Mouse (Mus musculus) embryonic facial prominence, embryonic 13.5 days (tissue): ENCODE measurements around the gene Rgl2. TPM values are rescaled to one million over a fixed set of nuclear protein-coding genes. Genes with fewer than 3 reads are reported as not detected.
"Not testable (repeated sequence)": the region's sequence is repeated elsewhere in the genome, so short reads cannot be mapped to it uniquely, and the experiment has no call there.

Source experiments
- ATAC-seq: fragments of 200-750 bp; cut with Nextera tagmentation; 2 replicates; pipeline ENCODE4 v1.8.0; 2017; ENCODE audit warnings: low read depth; ENCODE audit not compliant: insufficient number of reproducible peaks, insufficient read depth, low FRiP score, low TSS enrichment
- H3K27ac ChIP-seq: fragments of 300-500 bp; sonication (generic); 2 replicates; pipeline ENCODE4 v1.5.1; 2015; ENCODE audit warnings: moderate library complexity, mild to moderate bottlenecking, inconsistent platforms
- H3K27me3 ChIP-seq: fragments of 300-500 bp; sonication (generic); 2 replicates; pipeline ENCODE4 v1.6.1; 2015; ENCODE audit warnings: mild to moderate bottlenecking, inconsistent platforms
- H3K36me3 ChIP-seq: fragments of 300-500 bp; sonication (generic); 2 replicates; pipeline ENCODE4 v1.6.1; 2015; ENCODE audit warnings: mild to moderate bottlenecking, inconsistent platforms
- H3K4me1 ChIP-seq: fragments of 300-500 bp; sonication (generic); 2 replicates; pipeline ENCODE4 v1.6.1; 2015; ENCODE audit warnings: inconsistent platforms
- H3K4me2 ChIP-seq: fragments of 300-500 bp; sonication (generic); 2 replicates; pipeline ENCODE4 v1.6.1; 2015; ENCODE audit warnings: moderate library complexity, mild to moderate bottlenecking, inconsistent platforms
- H3K4me3 ChIP-seq: fragments of 300-500 bp; sonication (generic); 2 replicates; pipeline ENCODE4 v1.5.1; 2015; ENCODE audit warnings: mild to moderate bottlenecking, inconsistent platforms
- H3K9ac ChIP-seq: fragments of 300-500 bp; sonication (generic); 2 replicates; pipeline ENCODE4 v1.6.1; 2015; ENCODE audit warnings: mild to moderate bottlenecking, inconsistent platforms
- H3K9me3 ChIP-seq: fragments of 300-500 bp; sonication (generic); 2 replicates; pipeline ENCODE4 v1.6.1; 2016; ENCODE audit warnings: inconsistent platforms
- WGBS: fragments of 180-500 bp; shearing (Covaris S2); methylation state at CpG from one replicate; pipeline ENCODE4 v1.1.7; 2015; ENCODE audit warnings: mixed read lengths; 5-methylcytosine and 5-hydroxymethylcytosine counted together
- polyA plus RNA-seq: library from polyadenylated mRNA; unstranded; fragments of >200 nt; fragmentation: Nextera tagmentation; extraction: Ambion mirVana; gene quantifications from 2 replicates; pipeline ENCODE4 v1.2.1, GENCODE M21; 2015

The Rgl2 gene
- 61.2 and 63.7 TPM in 2 replicates for polyA plus RNA-seq

DNA sequence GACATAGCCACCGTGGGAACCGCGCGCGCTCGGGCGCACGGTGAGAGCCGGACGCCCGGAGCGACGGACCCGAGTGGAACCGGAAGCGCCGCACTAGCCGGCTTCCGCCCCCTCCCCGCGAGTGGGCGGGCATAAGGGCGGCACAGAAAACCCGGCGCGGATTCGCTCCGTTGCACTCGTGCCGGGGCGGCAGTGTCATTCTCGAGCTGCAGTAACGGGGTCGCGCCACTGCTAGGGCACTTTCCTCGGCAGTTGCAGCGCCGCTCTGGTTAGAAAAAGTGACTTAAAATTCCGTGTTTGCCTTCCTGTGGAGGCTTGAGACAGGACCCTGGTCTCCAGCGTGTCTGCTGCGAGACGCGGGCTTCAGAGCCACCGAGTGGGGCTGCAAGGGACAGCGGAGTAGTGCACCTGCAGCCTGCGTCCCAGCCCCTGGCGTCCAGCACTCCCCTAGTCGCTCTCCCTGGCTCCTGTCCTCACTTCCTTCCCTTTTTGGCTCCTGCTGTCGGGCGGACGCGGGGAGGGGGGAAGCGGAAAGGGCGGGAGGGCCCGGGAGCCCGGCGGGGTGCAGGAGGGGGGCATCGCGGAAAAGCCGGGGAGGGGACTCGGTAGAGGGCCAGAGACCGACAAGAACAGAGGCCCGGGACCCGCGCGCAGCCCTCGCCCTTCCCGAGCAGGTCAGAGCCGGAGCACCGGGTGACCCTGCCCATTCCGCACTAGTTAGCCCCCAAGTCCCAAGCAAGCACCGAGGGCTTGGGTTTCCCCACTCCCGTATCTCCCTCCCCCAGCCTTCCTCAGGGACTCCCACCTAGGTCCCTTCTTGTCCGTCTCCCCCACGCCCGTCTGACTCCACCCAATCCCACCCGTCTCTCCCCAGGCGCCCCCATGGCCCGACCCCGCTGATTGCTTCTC lies at the start of gene Rgl2:
TSS of gene Rgl2 (plus strand) at position 173 of the 909 bp plus-strand sequence.
- WGBS = under 1% methylated on average over 78 of the region's 80 CpGs
- H3K9ac ChIP-seq = peak within 1 kb of the TSS; percentile 89
- peaks cover 18% of the 10 kb centered on the region for H3K4me1 ChIP-seq
- ATAC-seq = peak; percentile 74
- H3K4me3 ChIP-seq = peak within 1 kb of the TSS; percentile 92
- H3K27me3 ChIP-seq = no peaks in the 10 kb centered on the region
- peak within 1 kb of the TSS; percentile 99 for H3K4me2 ChIP-seq
- H3K36me3 ChIP-seq = peaks cover 51% of the 10 kb centered on the region
- peak within 1 kb of the TSS; percentile 95 for H3K27ac ChIP-seq
- no peaks in the 10 kb centered on the region for H3K9me3 ChIP-seq

DNA sequence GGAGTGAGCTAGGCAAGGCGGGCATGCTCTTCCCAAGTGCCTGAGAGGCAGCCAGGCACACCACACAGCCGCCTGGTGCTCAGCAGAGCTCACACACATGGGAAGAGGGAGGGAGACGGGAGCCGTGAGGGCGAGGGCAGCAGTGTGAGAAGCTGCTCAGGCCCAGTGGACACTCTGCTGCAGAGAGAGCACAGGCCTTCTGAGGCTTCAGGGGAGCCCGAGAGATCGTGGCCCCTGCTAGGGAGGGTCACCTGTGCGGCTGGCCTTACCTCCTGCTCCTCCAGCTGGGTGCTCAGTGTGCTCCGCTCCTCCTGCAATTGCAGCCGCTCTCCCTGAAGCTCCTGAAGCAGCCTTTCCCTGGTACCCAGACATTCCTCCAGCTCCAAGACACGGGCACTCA lies 45.0 kb upstream of the Rgl2 start:
- ATAC-seq, H3K4me3 ChIP-seq, H3K27ac ChIP-seq, H3K4me2 ChIP-seq, H3K9ac ChIP-seq, H3K27me3 ChIP-seq, H3K9me3 ChIP-seq: not testable (repeated sequence)
- H3K4me1 ChIP-seq = peaks cover 13% of the 10 kb centered on the region
- WGBS = 93% methylated on average over 10 of the region's 11 CpGs
- peaks cover 50% of the 10 kb centered on the region for H3K36me3 ChIP-seq

- peak overlapping the region; percentile 65 for H3K4me2 ChIP-seq
- WGBS = 70% methylated on average over 2 of the region's 2 CpGs
- ATAC-seq = not testable (repeated sequence)
Measured at GRCm38 (mm10) chr17:33887802-33888201, 41.5 kb upstream of the Rgl2 start.

DNA sequence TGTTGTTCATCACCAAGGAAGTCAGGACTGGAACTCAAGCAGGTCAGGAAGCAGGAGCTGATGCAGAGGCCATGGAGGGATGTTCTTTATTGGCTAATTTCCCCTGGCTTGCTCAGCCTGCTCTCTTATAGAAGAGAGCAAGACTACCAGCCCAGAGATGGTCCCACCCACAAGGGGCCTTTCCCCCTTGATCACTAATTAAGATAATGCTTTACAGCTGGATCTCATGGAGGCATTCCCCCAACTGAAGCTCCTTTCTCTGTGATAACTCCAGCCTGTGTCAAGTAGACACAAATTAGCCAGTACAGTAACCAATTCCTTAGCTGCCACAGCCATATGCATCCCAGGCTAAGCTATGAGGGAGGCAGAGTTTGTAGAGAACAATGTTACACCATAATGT lies 41.1 kb upstream of the Rgl2 start:
- Histone ChIP-seq H3K4me3 (peak overlapping the region; percentile 62; the same call in 1 of the 2 replicates), H3K36me3 (peaks cover 21% of the 10 kb centered on the region)

More at GRCm38 (mm10) chr17:33887802-33888201, 41.5 kb upstream of the Rgl2 start:
- H3K4me1 ChIP-seq = peaks cover 14% of the 10 kb centered on the region
- H3K27ac ChIP-seq, H3K27me3 ChIP-seq, H3K9me3 ChIP-seq, H3K4me3 ChIP-seq: not testable (repeated sequence)
- H3K36me3 ChIP-seq = peaks cover 25% of the 10 kb centered on the region
- H3K9ac ChIP-seq = 0 out of 2 replicates have a peak overlapping the region, but pooled peaks have one; percentile 32

GRCm38 (mm10) chr17:33889941-33890532 lies 39.3 kb upstream of the Rgl2 start:
- WGBS = under 1% methylated on average over 41 of the region's 44 CpGs
- not testable (repeated sequence) for H3K36me3 ChIP-seq, H3K27me3 ChIP-seq, H3K9me3 ChIP-seq, ATAC-seq
- peak overlapping the region; percentile 76 for H3K9ac ChIP-seq
- H3K4me1 ChIP-seq = peaks cover 14% of the 10 kb centered on the region
- H3K27ac ChIP-seq = peak overlapping the region; percentile 51; the same call in 1 of the 2 replicates
- H3K4me2 ChIP-seq = peak overlapping the region; percentile 65
- H3K4me3 ChIP-seq = peak overlapping the region; percentile 62

More for the DNA sequence above, 41.1 kb upstream of the Rgl2 start:
- not testable (repeated sequence) for H3K9me3 ChIP-seq, H3K27me3 ChIP-seq, H3K27ac ChIP-seq, ATAC-seq
- Histone ChIP-seq H3K9ac (0 out of 2 replicates have a peak overlapping the region, but pooled peaks have one; percentile 27), H3K4me1 (peaks cover 14% of the 10 kb centered on the region), H3K4me2 (peak overlapping the region; percentile 65)

DNA sequence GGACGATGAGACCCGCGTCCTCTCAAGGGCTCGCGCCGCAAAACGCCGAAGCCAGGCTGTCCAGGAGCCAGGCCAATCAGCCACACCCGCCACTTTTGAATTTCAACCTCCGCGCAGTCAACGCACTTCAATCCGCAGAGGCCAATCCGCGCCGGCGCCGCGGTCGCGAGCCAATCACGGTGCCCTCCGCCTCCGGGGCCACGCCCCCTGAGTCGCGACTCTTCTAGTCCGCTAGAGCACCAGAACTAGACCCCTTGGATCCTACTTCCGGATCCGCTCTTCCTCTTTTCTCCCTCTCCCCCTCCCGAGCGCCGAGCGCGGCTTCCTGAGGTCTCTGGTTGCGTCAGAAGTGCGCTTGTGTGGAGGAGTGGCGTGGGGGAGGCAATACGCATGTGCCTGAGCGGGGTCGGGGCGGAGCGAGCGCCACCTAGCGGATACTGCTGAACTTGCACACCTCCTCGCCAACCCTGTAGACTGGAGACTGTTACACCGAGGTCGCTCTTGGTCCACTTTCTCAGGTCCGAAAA lies 38.7 kb upstream of the Rgl2 start, which contains the start of gene Kifc1:
TSS of gene Kifc1 (minus strand) at position 129 of the 527 bp plus-strand sequence.
- Histone ChIP-seq H3K27me3 (no peaks in the 10 kb centered on the region), H3K4me1 (peaks cover 14% of the 10 kb centered on the region), H3K36me3 (peaks cover 8% of the 10 kb centered on the region), H3K9ac (peak within 1 kb of the TSS; percentile 76), H3K4me3 (peak within 1 kb of the TSS; percentile 62), H3K4me2 (peak within 1 kb of the TSS; percentile 65), H3K9me3 (no peaks in the 10 kb centered on the region), H3K27ac (peak within 1 kb of the TSS; percentile 51; the same call in 1 of the 2 replicates)
- peak; percentile 99 for ATAC-seq
- under 1% methylated on average over 49 of the region's 49 CpGs for WGBS

DNA sequence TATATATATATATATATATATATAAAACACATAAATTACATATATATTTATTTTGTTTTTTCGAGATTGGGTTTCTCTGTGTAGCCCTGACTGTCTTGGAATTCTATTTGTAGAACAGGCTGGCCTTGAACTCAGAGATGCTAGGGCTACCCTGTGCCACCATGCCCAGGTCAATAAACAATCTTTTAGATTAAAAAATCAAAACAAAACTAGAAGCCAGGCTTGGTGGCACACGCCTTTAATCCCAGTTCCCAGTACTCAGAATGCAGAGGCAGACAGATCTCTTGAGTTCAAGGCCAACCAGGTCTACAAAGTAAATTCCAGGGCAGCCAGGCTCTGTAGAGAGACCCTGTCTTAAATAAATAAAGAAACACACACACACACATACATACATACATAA lies 38.0 kb upstream of the Rgl2 start:
- no peak overlapping the region for H3K4me2 ChIP-seq
- no peak for ATAC-seq
- peaks cover 14% of the 10 kb centered on the region for H3K4me1 ChIP-seq
- no peaks in the 10 kb centered on the region for H3K27me3 ChIP-seq
- no peaks in the 10 kb centered on the region for H3K9me3 ChIP-seq
- WGBS = 54% methylated on average over 2 of the region's 2 CpGs
- no peak overlapping the region for H3K4me3 ChIP-seq
- no peak overlapping the region for H3K27ac ChIP-seq
- no peak overlapping the region for H3K9ac ChIP-seq
- peaks cover under 1% of the 10 kb centered on the region for H3K36me3 ChIP-seq

- H3K9me3 ChIP-seq, H3K27ac ChIP-seq, H3K36me3 ChIP-seq, H3K9ac ChIP-seq, H3K4me2 ChIP-seq, ATAC-seq, H3K27me3 ChIP-seq, H3K4me3 ChIP-seq: not testable (repeated sequence)
- peaks cover 14% of the 10 kb centered on the region for H3K4me1 ChIP-seq
- 63% methylated on average over 6 of the region's 6 CpGs for WGBS
Measured at GRCm38 (mm10) chr17:33891892-33892291, 37.5 kb upstream of the Rgl2 start.

- Histone ChIP-seq H3K36me3 (no peaks in the 10 kb centered on the region), H3K9ac (no peak overlapping the region), H3K9me3 (no peaks in the 10 kb centered on the region), H3K4me1 (peaks cover 14% of the 10 kb centered on the region), H3K27ac (no peak overlapping the region), H3K27me3 (no peaks in the 10 kb centered on the region), H3K4me3 (no peak overlapping the region), H3K4me2 (no peak overlapping the region)
- whole genome bisulfite sequencing = 19% methylated on average over 7 of the region's 7 CpGs
- no peak for ATAC-seq
Measured at GRCm38 (mm10) chr17:33892429-33892828, 36.9 kb upstream of the Rgl2 start.

- H3K9me3 ChIP-seq, H3K27ac ChIP-seq, H3K9ac ChIP-seq, H3K4me2 ChIP-seq, H3K4me3 ChIP-seq, ATAC-seq, H3K36me3 ChIP-seq, H3K27me3 ChIP-seq: not testable (repeated sequence)
- H3K4me1 ChIP-seq = peaks cover 10% of the 10 kb centered on the region; the same call in 1 of the 2 replicates
- 78% methylated on average over 4 of the region's 4 CpGs for WGBS
Measured at GRCm38 (mm10) chr17:33893011-33893410, 36.3 kb upstream of the Rgl2 start.

DNA sequence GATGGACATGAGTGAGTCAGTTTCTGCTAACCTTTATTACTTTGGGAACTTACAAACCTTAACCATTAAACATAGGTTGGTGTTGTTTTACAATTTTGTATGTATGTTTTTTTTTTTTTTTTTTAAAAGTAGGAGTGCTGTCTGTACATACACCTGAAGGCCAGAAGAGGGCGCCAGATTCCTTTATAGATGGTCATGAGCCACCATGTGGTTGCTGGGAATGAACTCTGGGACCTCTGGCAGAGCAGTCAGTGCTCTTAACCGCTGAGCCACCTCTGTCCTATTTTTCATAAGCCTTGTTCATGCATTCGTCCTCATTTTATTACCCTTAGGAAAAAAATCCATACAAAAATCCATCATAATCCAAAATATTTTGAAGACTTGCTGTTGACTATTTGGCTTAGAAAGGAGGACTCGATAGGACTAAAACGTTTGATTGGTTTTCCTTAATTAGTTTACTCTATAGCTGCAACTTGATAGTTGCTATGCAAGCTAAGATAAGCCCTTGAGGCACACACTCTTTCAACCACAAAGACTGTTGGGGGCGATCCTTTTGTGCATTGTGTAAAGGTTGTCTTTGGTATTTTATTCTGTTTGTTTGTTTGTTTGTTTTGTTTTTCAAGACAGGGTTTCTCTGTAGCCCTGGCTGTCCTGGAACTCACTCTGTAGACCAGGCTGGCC lies 32.1 kb upstream of the Rgl2 start:
- ATAC-seq = no peak
- no peak overlapping the region for H3K9ac ChIP-seq
- H3K9me3 ChIP-seq = no peaks in the 10 kb centered on the region
- H3K4me1 ChIP-seq = no peaks in the 10 kb centered on the region
- H3K27me3 ChIP-seq = no peaks in the 10 kb centered on the region
- no peak overlapping the region for H3K4me3 ChIP-seq
- H3K4me2 ChIP-seq = no peak overlapping the region
- 42% methylated on average over 6 of the region's 6 CpGs for WGBS
- H3K27ac ChIP-seq = no peak overlapping the region
- no peaks in the 10 kb centered on the region for H3K36me3 ChIP-seq
